Mouse (Mus musculus): ENCODE measurements around the gene Rpl19. TPM values are rescaled to one million over a fixed set of nuclear protein-coding genes. Genes with fewer than 3 reads are reported as not detected.
A peak's percentile ranks its signal among the peaks of the same experiment; 100 is the strongest.

The Rpl19 gene
- polyA plus RNA-seq, 1 experiment from 2014 or later = 1,089 TPM

- no peak for DNase-seq (ENCODE audit: low spot score)
- no peaks in the 10 kb centered on the region for H3K36me3 ChIP-seq (replicated peaks; ENCODE audit: control insufficient read depth, insufficient read depth, low read depth, low read length)
- no peak for ATAC-seq (replicated peaks; ENCODE audit: insufficient number of reproducible peaks, low FRiP score, low TSS enrichment, low read depth)
- H3K4me3 ChIP-seq (ENCODE audit: low read depth, low read length) = no peak overlapping the region
- no peak overlapping the region for H3K27ac ChIP-seq (replicated peaks; ENCODE audit: low read depth, low read length)
- no peak overlapping the region for H3K9ac ChIP-seq (replicated peaks; ENCODE audit: low read length)
- H3K4me1 ChIP-seq (ENCODE audit: control insufficient read depth, insufficient read depth, low read length) = no peaks in the 10 kb centered on the region
- 74% methylated on average over 5 of the region's 5 CpGs for WGBS
- H3K9me3 ChIP-seq (replicated peaks; ENCODE audit: control insufficient read depth, low read length) = no peaks in the 10 kb centered on the region
- no peak overlapping the region for H3K4me2 ChIP-seq (ENCODE audit: low read depth, low read length)
- H3K27me3 ChIP-seq (ENCODE audit: control insufficient read depth, insufficient read depth, low read length) = no peaks in the 10 kb centered on the region
These were observed 17.6 kb downstream of the Rpl19 start for GRCm38 (mm10) chr11:98044074-98044473.

GRCm38 (mm10) chr11:98045596-98045995, 19.1 kb downstream of the Rpl19 start:
- Histone ChIP-seq H3K4me2 (ENCODE audit: low read depth, low read length) (no peak overlapping the region), H3K4me3 (ENCODE audit: low read depth, low read length) (no peak overlapping the region), H3K9ac (replicated peaks; ENCODE audit: low read length) (no peak overlapping the region), H3K27ac (replicated peaks; ENCODE audit: low read depth, low read length) (no peak overlapping the region), H3K27me3 (ENCODE audit: control insufficient read depth, insufficient read depth, low read length) (peaks cover 5% of the 10 kb centered on the region), H3K9me3 (replicated peaks; ENCODE audit: control insufficient read depth, low read length) (no peaks in the 10 kb centered on the region), H3K36me3 (replicated peaks; ENCODE audit: control insufficient read depth, insufficient read depth, low read depth, low read length) (no peaks in the 10 kb centered on the region), H3K4me1 (ENCODE audit: control insufficient read depth, insufficient read depth, low read length) (no peaks in the 10 kb centered on the region)
- DNase-seq (ENCODE audit: low spot score) (no peak), ATAC-seq (replicated peaks; ENCODE audit: insufficient number of reproducible peaks, low FRiP score, low TSS enrichment, low read depth) (no peak)
- 67% methylated on average over 4 of the region's 4 CpGs for WGBS

- Histone ChIP-seq H3K4me3 (ENCODE audit: low read depth, low read length) (no peak overlapping the region), H3K9ac (replicated peaks; ENCODE audit: low read length) (no peak overlapping the region), H3K27me3 (ENCODE audit: control insufficient read depth, insufficient read depth, low read length) (peaks cover 14% of the 10 kb centered on the region), H3K27ac (replicated peaks; ENCODE audit: low read depth, low read length) (no peak overlapping the region), H3K4me2 (ENCODE audit: low read depth, low read length) (no peak overlapping the region), H3K4me1 (ENCODE audit: control insufficient read depth, insufficient read depth, low read length) (no peaks in the 10 kb centered on the region), H3K36me3 (replicated peaks; ENCODE audit: control insufficient read depth, insufficient read depth, low read depth, low read length) (no peaks in the 10 kb centered on the region), H3K9me3 (replicated peaks; ENCODE audit: control insufficient read depth, low read length) (no peaks in the 10 kb centered on the region)
- WGBS = 53% methylated on average over 1 of the region's 1 CpGs
- ATAC-seq (replicated peaks; ENCODE audit: insufficient number of reproducible peaks, low FRiP score, low TSS enrichment, low read depth) (no peak), DNase-seq (ENCODE audit: low spot score) (no peak)
These were observed 20.0 kb downstream of the Rpl19 start for GRCm38 (mm10) chr11:98046466-98046865.

- Histone ChIP-seq H3K4me1 (ENCODE audit: control insufficient read depth, insufficient read depth, low read length) (peaks cover 5% of the 10 kb centered on the region; the same call in 1 of the 2 replicates), H3K9me3 (replicated peaks; ENCODE audit: control insufficient read depth, low read length) (no peaks in the 10 kb centered on the region), H3K27ac (replicated peaks; ENCODE audit: low read depth, low read length) (no peak overlapping the region), H3K27me3 (ENCODE audit: control insufficient read depth, insufficient read depth, low read length) (peaks cover 27% of the 10 kb centered on the region), H3K36me3 (replicated peaks; ENCODE audit: control insufficient read depth, insufficient read depth, low read depth, low read length) (no peaks in the 10 kb centered on the region), H3K4me2 (ENCODE audit: low read depth, low read length) (no peak overlapping the region), H3K4me3 (ENCODE audit: low read depth, low read length) (no peak overlapping the region), H3K9ac (replicated peaks; ENCODE audit: low read length) (no peak overlapping the region)
- ATAC-seq (replicated peaks; ENCODE audit: insufficient number of reproducible peaks, low FRiP score, low TSS enrichment, low read depth) = no peak
- 81% methylated on average over 4 of the region's 4 CpGs for WGBS
- DNase-seq (ENCODE audit: low spot score) = no peak
These were observed 21.2 kb downstream of the Rpl19 start for GRCm38 (mm10) chr11:98047745-98048144.

DNA sequence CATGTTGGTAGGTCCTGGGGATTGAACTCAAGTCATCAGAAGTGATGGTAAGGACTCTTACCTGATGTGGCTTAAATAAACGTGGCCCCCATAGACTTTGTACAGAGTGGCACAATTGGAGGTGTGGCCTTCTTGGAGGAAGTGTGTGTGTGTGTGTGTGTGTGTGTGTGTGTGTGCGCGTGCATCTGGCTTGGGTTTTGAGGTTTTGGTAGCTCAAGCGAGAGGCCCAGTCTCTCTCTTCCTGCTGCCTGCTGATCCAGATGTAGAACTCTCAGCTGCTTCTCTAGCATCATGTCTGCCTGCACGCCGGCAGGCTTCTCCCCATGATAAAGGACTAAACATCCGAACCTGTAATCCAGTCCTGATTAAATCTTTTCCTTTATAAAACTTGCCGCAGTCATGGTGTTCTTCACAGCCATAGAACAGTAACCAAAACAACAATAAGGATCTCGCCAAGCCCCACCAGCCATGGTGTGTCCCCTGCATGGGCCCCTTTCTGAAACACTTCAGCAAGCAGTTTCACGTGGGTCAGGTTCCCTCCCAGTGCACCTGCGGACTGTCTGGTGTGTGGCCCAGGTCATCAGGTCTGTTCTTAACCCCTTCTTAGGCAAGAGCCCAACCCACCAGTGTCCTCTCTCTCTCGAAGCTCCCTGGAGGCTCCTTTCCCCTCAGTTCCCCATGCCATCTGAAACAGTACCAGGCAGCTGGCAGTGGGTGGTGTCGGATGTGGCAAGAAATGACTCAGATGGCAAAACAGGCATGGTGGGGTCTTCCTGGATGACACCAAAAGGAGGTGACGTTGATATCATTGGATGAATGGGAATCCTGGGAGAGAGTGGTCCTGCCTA, 23.4 kb downstream of the Rpl19 start:
- Histone ChIP-seq H3K27ac (replicated peaks; ENCODE audit: low read depth, low read length) (no peak overlapping the region), H3K36me3 (replicated peaks; ENCODE audit: control insufficient read depth, insufficient read depth, low read depth, low read length) (no peaks in the 10 kb centered on the region), H3K9ac (replicated peaks; ENCODE audit: low read length) (no peak overlapping the region), H3K4me2 (ENCODE audit: low read depth, low read length) (no peak overlapping the region), H3K9me3 (replicated peaks; ENCODE audit: control insufficient read depth, low read length) (no peaks in the 10 kb centered on the region), H3K4me1 (ENCODE audit: control insufficient read depth, insufficient read depth, low read length) (peaks cover 5% of the 10 kb centered on the region; the same call in 1 of the 2 replicates), H3K27me3 (ENCODE audit: control insufficient read depth, insufficient read depth, low read length) (peaks cover 32% of the 10 kb centered on the region), H3K4me3 (ENCODE audit: low read depth, low read length) (no peak overlapping the region)
- WGBS = 70% methylated on average over 14 of the region's 14 CpGs
- DNase-seq (ENCODE audit: low spot score) (no peak), ATAC-seq (replicated peaks; ENCODE audit: insufficient number of reproducible peaks, low FRiP score, low TSS enrichment, low read depth) (no peak)

DNA sequence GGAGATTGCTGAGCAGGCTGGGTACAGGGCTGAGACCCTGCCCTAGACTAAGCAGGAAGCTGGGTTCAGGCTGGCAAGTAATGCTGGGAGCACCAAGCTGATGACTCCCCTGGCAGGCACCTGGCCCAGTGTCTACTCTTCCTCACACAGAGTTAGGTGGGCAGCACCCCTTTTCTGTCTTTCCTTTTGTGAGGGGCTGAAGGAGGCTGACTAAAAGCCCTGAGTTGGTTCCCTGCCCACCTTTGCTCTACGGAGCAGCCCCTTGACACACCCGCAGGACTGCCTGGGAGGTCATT, 24.0 kb downstream of the Rpl19 start:
- H3K27me3 ChIP-seq (ENCODE audit: control insufficient read depth, insufficient read depth, low read length) = peaks cover 32% of the 10 kb centered on the region

DNA sequence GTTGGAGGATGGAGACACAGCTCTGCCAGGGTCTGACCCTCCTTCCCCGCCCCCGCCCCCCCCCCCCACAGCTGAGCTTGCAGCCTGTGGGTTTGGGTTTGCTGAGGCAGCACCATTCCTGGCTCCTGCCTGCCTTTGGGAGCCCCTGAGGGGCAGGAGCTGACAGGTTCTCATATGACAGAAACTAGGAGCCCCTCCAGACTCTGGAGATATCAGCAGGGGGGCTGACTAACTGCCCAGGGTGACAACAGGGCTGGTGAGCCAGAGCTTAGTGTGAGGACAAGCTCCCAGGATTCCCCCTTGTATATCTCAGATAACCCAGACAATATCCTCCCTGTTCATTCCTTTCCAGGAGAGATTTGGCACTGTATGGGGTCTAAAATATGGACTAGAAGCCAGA, 24.4 kb downstream of the Rpl19 start:
- no peak overlapping the region for H3K9ac ChIP-seq (replicated peaks; ENCODE audit: low read length)

More for the DNA sequence above, 24.0 kb downstream of the Rpl19 start:
- H3K9me3 ChIP-seq (replicated peaks; ENCODE audit: control insufficient read depth, low read length) = no peaks in the 10 kb centered on the region
- WGBS = 54% methylated on average over 2 of the region's 2 CpGs
- H3K36me3 ChIP-seq (replicated peaks; ENCODE audit: control insufficient read depth, insufficient read depth, low read depth, low read length) = no peaks in the 10 kb centered on the region
- H3K4me3 ChIP-seq (ENCODE audit: low read depth, low read length) = no peak overlapping the region
- H3K27ac ChIP-seq (replicated peaks; ENCODE audit: low read depth, low read length) = no peak overlapping the region
- no peak overlapping the region for H3K4me2 ChIP-seq (ENCODE audit: low read depth, low read length)
- no peak overlapping the region for H3K9ac ChIP-seq (replicated peaks; ENCODE audit: low read length)
- DNase-seq (ENCODE audit: low spot score) (no peak), ATAC-seq (replicated peaks; ENCODE audit: insufficient number of reproducible peaks, low FRiP score, low TSS enrichment, low read depth) (no peak)
- H3K4me1 ChIP-seq (ENCODE audit: control insufficient read depth, insufficient read depth, low read length) = peaks cover 5% of the 10 kb centered on the region; the same call in 1 of the 2 replicates

DNA sequence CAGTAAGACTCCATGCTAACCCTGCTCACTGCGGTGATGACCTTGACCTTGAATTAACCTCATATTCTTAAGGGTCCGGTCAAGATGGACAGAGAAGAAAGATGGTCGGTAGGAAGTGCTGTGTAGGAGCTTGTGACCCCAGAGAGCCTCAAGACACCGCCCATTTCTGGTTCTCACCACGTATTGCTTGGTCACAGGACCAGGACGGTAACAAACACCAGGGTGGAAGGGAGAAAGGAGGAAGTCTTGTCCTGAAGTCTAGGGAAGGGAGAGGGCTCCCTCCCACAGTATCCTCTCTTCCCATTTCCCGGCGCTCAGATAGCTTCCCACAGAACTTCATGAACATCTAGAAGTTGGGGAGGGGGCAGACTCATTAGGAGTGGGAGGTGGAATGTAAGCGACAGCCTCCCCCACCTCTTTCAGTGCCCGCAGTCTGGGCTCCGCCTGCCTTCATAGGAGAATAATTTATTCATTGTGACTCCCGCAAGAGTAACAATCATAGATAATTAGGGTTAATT, 25.2 kb downstream of the Rpl19 start:
- H3K27me3 ChIP-seq (ENCODE audit: control insufficient read depth, insufficient read depth, low read length) = peaks cover 32% of the 10 kb centered on the region
- H3K9ac ChIP-seq (replicated peaks; ENCODE audit: low read length) = no peak overlapping the region; the same call in 1 of the 2 replicates
- no peaks in the 10 kb centered on the region for H3K36me3 ChIP-seq (replicated peaks; ENCODE audit: control insufficient read depth, insufficient read depth, low read depth, low read length)
- H3K9me3 ChIP-seq (replicated peaks; ENCODE audit: control insufficient read depth, low read length) = no peaks in the 10 kb centered on the region
- ATAC-seq (replicated peaks; ENCODE audit: insufficient number of reproducible peaks, low FRiP score, low TSS enrichment, low read depth) = no peak
- 4% methylated on average over 12 of the region's 12 CpGs for WGBS
- no peak for DNase-seq (ENCODE audit: low spot score)
- H3K4me2 ChIP-seq (ENCODE audit: low read depth, low read length) = no peak overlapping the region; the same call in 1 of the 2 replicates
- peak overlapping the region; percentile 42; the same call in 1 of the 2 replicates for H3K4me3 ChIP-seq (ENCODE audit: low read depth, low read length)
- no peak overlapping the region for H3K27ac ChIP-seq (replicated peaks; ENCODE audit: low read depth, low read length)
- peaks cover 5% of the 10 kb centered on the region; the same call in 1 of the 2 replicates for H3K4me1 ChIP-seq (ENCODE audit: control insufficient read depth, insufficient read depth, low read length)

More for the DNA sequence above, 24.4 kb downstream of the Rpl19 start:
- Histone ChIP-seq H3K27ac (replicated peaks; ENCODE audit: low read depth, low read length) (no peak overlapping the region), H3K4me2 (ENCODE audit: low read depth, low read length) (no peak overlapping the region), H3K36me3 (replicated peaks; ENCODE audit: control insufficient read depth, insufficient read depth, low read depth, low read length) (no peaks in the 10 kb centered on the region), H3K9me3 (replicated peaks; ENCODE audit: control insufficient read depth, low read length) (no peaks in the 10 kb centered on the region), H3K27me3 (ENCODE audit: control insufficient read depth, insufficient read depth, low read length) (peaks cover 32% of the 10 kb centered on the region), H3K4me3 (ENCODE audit: low read depth, low read length) (no peak overlapping the region), H3K4me1 (ENCODE audit: control insufficient read depth, insufficient read depth, low read length) (peaks cover 5% of the 10 kb centered on the region; the same call in 1 of the 2 replicates)
- ATAC-seq (replicated peaks; ENCODE audit: insufficient number of reproducible peaks, low FRiP score, low TSS enrichment, low read depth) (no peak), DNase-seq (ENCODE audit: low spot score) (no peak)
- 28% methylated on average over 2 of the region's 2 CpGs for WGBS
